Mouse (Mus musculus) large intestine, adult 2 months (tissue): ENCODE measurements around the gene Vasn. TPM values are rescaled to one million over a fixed set of nuclear protein-coding genes. Genes with fewer than 3 reads are reported as not detected.
A peak's percentile ranks its signal among the peaks of the same experiment; 100 is the strongest.

ENCODE experiments used
- DNase-seq: peaks from one replicate; pipeline ENCODE4 v3.0.0-alpha.2; 2012; ENCODE audit warnings: low read depth, low spot score
- WGBS: fragments of 180-500 bp; shearing (Covaris S2); methylation state at CpG from one replicate; pipeline ENCODE4 v1.1.7; 2018; 5-methylcytosine and 5-hydroxymethylcytosine counted together
- polyA plus RNA-seq: library from polyadenylated mRNA; depleted of rRNA; stranded (reverse); fragments of >200 nt; gene quantifications from 2 replicates; pipeline ENCODE4 v1.2.3, GENCODE M21; 2012

Gene Vasn
- polyA plus RNA-seq, 1 experiment = 5.5 TPM

DNA sequence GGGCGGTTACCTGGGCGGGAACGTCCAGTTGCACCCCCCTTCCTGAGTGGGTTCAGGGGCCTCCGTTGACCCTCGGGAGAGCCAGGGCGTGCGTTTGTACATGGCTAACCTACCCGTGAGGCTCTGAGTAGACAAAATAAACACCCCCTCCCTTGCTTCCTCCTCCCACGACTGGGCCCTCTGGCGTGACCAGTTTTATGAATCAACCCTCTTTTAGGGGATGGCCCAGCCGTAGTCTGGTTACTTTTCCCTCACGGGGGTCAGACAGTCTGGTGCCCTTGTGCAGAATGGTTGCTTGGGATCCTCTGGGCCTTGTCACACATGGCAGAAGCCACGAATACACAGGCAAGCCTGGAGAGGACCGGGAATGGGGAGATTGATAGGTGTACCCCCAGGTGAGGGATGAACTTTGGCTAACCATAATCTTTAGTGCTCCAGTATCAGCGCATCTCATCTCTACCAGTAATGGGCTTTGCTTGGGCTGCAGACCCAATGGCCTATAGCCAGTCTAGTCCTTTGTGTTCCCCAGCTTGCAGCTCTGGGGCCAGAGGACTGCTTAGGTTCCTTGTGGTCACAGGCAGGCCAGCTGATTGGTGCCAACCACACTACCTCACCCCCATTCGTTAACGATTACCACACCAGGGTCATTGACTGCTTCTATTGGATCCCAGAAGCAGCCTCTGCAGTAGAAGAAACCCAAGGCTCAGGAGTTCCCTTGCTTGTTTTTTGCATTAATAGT lies 695 bp downstream of the Vasn start:
- peak; percentile 47 for DNase-seq
- 3% methylated on average over 17 of the region's 17 CpGs for WGBS

GRCm38 (mm10) chr16:4641119-4641838 lies 1.5 kb downstream of the Vasn start:
- WGBS = 37% methylated on average over 3 of the region's 3 CpGs
- DNase-seq = no peak

DNA sequence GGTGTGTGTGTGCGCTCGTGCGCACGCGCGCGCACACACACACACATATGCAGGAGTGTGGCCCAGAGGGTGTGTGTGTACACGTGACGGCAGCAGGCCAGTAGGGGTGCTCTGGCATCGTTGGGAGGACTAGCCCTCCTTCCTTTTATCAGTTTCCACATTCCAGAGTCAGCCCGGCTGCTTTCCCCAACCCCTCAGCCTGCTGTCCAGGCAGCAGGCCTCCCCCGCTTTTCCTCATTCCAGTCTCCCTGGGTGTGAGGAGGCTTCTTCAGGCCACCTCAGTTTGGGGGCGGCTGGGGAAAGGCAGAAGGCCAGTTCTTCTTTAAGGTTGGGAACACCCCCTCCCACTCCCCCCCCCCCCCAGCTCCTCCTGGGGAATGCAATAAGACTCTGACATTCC lies 2.4 kb downstream of the Vasn start:
- WGBS = 66% methylated on average over 13 of the region's 13 CpGs
- DNase-seq = no peak

DNA sequence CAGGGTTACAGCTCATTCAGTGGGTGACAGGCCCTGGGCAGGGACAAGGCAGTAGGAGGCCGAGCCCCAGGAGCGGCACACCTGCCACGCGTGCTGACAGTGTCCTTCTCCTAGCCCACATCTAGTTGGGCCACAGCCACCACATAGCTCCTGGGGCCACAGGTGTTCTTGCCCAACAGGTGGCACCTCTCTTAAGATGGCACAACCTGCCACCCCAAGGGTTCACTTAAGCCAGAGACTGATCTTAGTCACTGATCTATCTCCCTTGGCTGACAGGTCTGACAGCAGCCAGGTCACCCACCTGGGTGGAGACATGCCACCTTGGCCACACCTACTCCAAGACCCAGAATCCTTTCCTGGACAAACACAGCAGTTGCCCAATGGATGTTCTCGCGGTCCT lies 3.2 kb downstream of the Vasn start:
- no peak for DNase-seq
- WGBS = 46% methylated on average over 6 of the region's 6 CpGs

DNA sequence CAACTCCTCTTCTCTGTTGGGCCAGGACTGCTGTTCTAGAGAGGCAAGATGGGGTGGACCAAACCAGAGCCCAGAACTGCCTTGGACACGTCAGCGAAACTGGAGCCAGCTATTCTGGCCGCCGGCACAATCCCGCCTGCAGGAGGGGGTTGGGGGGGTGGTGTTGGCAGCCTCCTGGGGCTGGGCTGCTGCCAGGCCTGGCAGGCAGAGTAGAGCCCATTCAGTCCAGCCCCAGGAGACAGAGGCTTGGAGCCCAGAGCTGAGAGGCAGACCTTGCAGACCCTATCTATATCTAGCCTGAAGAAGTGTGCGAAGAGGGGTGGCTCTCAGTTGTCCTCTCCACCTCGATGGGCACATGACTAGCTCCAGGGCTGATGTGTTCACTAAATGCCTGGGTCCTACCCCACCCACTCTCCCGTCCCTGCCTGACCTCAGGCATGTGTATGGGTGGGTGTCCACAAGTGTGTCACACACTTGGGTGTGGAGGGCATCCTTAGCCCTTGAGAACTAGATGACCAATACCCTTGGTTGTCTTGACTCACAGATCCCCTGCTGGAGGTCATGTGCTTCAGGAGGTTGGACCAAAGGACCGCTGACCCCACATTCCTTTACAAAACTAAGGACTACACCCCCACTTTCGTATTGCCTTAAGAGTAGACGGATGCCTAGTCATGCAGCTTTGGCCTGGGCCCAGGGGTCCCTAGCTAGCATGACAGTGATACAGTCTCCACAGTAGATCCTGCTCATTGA lies 4.1 kb downstream of the Vasn start:
- DNase-seq = no peak
- WGBS = 47% methylated on average over 11 of the region's 11 CpGs

DNA sequence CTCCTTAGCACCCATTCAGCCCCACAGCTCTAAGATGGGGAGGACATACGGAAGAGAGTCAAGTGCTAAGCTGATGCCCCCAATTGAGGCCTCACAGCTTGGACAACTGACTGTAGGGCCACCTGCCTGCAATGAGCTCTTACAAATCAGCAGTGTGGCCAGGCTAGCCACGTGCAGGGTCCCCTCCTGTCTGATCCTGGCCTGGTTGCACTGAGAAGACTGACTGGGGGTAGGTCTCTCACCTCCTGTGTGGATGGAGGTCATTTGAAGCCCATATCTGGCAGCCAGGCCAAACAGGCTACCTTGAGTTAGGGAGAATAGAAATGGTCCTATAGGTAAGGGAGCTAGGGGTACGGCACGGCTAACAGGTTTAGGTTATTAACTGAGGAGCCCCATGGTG lies 6.1 kb downstream of the Vasn start:
- 83% methylated on average over 4 of the region's 4 CpGs for WGBS
- DNase-seq = no peak

DNA sequence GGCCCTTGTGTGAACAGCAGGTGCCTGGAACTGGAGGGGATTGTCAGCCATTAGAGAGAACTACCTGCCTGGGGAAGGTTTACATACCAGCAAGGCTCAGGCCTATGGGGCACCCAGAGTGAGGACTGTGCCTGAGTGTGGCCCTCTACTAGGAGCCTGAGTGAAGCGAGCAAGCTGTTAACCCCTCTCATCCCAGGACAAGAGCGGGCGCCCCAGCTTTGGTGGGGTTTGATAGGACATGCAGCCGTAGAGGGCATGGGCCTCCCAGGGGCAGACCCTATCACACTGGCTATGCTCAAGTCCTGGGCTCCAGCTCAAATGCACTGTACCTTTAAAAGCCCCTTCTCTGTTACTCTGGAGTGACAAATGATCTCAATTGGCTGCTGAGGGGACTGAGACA lies 7.1 kb downstream of the Vasn start:
- 88% methylated on average over 4 of the region's 4 CpGs for WGBS

GRCm38 (mm10) chr16:4647651-4648141 lies 8.0 kb downstream of the Vasn start:
- WGBS = 67% methylated on average over 13 of the region's 13 CpGs
- DNase-seq = no peak

More for the DNA sequence above, 7.1 kb downstream of the Vasn start:
- DNase-seq = no peak

DNA sequence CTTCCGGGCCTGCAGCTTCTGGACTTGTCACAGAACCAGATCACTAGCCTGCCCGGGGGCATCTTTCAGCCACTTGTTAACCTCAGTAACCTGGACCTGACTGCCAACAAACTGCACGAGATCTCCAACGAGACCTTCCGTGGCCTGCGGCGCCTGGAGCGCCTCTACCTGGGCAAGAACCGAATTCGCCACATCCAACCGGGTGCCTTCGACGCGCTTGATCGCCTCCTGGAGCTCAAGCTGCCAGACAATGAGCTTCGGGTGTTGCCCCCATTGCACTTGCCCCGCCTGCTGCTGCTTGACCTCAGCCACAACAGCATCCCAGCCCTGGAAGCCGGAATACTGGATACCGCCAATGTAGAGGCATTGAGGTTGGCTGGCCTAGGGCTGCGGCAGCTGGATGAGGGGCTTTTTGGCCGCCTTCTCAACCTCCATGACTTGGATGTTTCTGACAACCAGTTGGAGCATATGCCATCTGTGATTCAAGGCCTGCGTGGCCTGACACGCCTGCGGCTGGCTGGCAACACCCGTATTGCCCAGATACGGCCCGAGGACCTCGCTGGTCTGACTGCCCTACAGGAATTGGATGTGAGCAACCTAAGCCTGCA lies 8.8 kb downstream of the Vasn start:
- DNase-seq = no peak
- 87% methylated on average over 28 of the region's 28 CpGs for WGBS

DNA sequence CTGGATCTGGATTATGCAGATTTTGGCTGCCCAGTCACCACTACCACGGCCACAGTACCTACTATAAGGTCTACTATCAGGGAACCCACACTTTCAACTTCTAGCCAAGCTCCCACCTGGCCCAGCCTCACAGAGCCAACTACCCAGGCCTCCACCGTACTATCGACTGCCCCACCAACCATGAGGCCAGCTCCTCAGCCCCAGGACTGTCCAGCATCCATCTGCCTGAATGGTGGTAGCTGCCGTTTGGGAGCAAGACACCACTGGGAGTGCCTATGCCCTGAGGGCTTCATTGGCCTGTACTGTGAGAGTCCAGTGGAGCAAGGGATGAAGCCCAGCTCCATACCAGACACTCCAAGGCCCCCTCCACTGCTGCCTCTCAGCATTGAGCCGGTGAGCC lies 9.5 kb downstream of the Vasn start:
- DNase-seq = no peak
- 91% methylated on average over 5 of the region's 5 CpGs for whole genome bisulfite sequencing

GRCm38 (mm10) chr16:4649692-4650091 lies 10.0 kb downstream of the Vasn start:
- WGBS = 90% methylated on average over 11 of the region's 11 CpGs
- DNase-seq = no peak

GRCm38 (mm10) chr16:4650161-4650560 lies 10.4 kb downstream of the Vasn start:
- DNase-seq = no peak
- WGBS = 97% methylated on average over 3 of the region's 3 CpGs

GRCm38 (mm10) chr16:4651081-4651480 lies 11.3 kb downstream of the Vasn start:
- no peak for DNase-seq
- 80% methylated on average over 1 of the region's 1 CpGs for WGBS

GRCm38 (mm10) chr16:4651624-4652023 lies 11.9 kb downstream of the Vasn start:
- DNase-seq = no peak
- WGBS = 83% methylated on average over 7 of the region's 7 CpGs

DNA sequence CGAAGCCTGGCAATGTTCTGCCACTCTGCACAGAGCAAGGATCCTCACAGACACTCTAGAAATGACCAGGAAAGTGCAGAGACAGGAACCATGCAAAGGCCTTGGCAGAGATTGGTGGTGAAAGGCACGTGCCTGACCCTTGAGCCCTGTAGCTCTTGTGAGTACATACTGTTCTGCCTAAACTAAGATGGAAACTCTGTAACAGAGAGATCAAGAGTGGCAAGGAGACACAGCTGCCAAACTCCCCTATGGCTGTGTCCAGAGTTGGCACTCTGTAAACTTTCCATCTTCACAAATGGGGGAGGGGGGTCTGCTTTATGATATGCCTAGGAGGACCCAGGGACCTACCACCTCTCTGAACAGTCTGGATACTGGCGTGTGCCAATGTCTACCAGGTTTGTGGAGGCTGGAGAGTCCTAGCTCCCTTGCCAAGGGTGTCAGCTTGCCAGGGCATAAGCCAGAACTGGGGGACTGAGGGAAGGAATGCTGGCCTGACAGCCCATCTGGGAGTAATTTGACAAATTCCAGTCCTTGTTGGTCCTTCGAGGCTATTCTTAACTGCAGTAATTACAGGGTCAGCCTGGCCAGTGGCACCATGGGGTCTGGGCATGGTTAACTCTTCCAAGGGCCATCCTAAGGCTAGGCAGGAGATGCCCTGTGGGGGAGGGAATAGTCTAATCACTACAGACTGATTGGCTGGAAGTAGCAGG lies 13.1 kb downstream of the Vasn start:
- DNase-seq = no peak
- WGBS = 70% methylated on average over 4 of the region's 4 CpGs

DNA sequence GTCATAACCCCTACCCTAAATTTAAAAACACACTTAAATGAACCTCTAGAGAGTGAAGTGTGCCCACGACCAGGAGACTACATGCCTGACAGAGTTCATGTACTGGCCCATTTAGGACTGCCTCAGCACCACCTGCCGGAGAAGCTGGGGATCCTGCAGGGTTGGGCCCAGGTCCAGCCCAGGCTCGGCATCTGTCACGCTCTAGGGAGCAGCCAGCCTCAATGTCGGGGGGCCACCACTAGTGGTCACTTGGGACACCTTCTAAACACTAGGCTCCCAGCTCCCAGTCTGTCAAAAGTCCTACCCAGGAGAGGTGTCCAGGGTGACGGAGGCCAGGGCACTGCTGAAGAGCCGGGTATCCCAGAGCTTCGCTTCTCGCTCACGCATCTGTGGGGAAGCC lies 15.0 kb downstream of the Vasn start:
- WGBS = 85% methylated on average over 10 of the region's 10 CpGs
- DNase-seq = no peak

GRCm38 (mm10) chr16:4655251-4655734 lies 15.6 kb downstream of the Vasn start:
- no peak for DNase-seq
- WGBS = 43% methylated on average over 4 of the region's 4 CpGs

DNA sequence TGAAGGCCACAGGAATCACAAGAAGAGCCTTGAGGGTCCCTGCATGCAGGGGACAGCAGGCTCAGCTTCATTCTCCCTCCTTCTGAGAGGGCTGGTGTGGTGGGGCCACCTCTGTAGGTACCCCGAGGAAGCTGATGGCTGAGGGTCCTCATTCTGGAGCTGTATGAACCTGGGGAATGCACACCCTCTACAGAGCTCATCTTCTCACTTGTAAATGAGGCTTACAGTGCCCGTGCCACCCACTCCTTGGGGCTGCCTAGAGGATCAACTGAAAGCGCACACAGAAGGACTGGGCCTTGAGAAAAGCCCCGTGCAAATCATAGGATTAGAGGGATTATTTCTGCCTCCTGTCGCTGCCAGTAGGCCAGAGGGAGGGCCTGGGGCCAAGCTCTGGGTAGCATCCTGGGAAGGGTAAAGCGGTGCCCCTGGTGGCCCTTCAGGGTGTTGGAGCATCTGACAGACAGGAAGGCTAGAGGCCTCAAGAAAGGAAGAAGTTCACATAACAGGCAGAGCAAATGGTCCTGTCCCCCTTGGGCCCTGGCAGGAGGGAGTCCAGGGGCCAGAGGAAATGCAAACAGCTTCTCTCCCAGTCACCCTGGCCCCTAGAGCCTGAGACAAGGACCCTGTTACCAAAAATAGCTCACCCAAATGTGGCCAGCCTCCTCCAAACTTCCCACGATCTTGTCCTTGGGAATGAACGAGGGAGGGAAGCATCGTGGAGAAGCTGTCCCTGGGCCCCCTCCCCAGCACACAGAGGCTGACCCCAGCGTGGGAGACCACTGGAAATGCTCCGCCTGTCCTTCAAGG lies 16.2 kb downstream of the Vasn start:
- no peak for DNase-seq
- WGBS = 64% methylated on average over 11 of the region's 11 CpGs
